Mouse (Mus musculus) lung, postnatal 4 days (tissue): Measurements from ENCODE around the gene Myof.

Experiments
- DNase-seq, 2 experiments: peaks; one replicate each; pipeline ENCODE4 v3.0.0; 2021

Gene Myof

GRCm38 (mm10) chr19:38043281-38043981 lies at the start of gene Myof:
Gene Myof, minus strand, starts transcription at chr19:38043577.
- peak; percentile 76 to 84 for DNase-seq

DNA sequence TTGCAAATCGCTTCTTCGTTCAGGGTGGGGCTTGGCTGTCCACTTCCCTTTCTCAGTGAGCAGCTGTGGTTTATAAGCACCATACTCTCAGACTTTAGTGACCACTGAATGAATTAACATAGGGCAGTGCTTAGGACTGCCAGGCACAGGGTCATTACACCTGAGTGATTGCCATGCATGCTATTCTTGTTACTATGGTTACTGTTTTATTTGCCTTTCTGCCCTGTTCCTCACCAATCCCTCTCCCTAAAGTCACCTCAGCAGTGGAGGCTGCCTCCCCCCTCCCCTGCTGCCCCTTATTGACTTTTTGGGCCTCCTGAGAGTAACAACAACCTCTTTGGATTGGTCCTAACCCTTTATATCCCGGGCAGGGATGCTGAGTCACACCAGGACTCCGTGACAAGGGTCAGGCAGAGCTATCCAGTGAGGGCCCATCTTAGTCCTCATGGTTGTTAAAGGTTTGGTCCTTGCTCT lies 48.2 kb upstream of the Myof start:
- peak in 1 of 2 experiments; percentile 12 for DNase-seq

DNA sequence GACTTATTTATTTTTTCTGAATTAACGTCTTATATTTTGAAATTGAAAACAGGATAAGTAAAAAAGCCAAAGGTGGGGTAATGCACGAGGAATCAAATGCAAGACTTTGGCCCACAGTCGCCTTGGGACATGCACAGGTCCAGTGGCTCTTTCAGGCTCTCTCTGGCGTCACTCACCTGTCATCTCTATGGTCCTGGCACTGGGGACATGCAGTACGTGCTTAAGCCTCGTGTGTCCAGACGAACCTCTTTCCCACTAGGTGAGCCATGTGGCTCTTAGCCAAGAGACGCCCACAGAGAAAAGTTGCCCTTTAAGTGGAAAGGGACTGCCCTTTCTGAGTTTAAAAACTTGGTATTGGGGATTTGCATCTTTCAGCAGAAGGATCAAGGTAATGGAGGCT lies 46.0 kb upstream of the Myof start:
- no peak for DNase-seq

DNA sequence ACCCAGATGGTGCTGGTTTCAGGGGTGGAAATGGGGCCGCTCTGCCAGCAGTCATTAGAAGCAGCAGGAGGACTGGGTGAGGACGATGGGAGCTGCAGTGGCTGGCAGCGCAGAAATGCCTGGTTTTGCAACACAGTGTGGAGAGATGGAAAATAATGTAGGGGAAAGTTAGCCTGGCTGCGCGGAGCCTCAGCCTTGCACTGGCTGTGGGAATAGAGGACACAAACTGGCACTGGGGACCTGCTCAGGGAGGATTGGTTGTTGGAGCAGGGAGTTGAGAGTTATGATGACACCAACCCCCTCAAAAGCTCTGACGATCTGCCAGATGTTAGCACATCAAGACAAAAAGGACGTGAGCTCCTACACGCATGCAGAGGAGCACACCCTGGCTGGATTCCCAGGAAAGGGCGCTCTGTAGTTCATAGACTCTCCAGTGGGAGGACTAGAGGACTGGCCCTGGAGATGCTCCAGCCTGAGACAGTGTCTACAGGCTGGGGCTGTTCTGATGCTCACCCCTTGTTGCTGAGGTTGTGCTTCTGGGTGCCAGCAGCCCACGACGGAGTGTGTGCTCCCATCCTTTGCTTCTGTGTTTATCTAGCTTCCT lies 43.7 kb upstream of the Myof start:
- peak; percentile 41 to 60 for DNase-seq

- no peak for DNase-seq
Measured at GRCm38 (mm10) chr19:38085841-38086240, 42.5 kb upstream of the Myof start.

GRCm38 (mm10) chr19:38082931-38083525 lies 39.7 kb upstream of the Myof start:
- DNase-seq: no peak

GRCm38 (mm10) chr19:38081361-38081760 lies 38.0 kb upstream of the Myof start:
- DNase-seq: no peak

GRCm38 (mm10) chr19:38077851-38078540 lies 34.6 kb upstream of the Myof start:
- no peak for DNase-seq

DNA sequence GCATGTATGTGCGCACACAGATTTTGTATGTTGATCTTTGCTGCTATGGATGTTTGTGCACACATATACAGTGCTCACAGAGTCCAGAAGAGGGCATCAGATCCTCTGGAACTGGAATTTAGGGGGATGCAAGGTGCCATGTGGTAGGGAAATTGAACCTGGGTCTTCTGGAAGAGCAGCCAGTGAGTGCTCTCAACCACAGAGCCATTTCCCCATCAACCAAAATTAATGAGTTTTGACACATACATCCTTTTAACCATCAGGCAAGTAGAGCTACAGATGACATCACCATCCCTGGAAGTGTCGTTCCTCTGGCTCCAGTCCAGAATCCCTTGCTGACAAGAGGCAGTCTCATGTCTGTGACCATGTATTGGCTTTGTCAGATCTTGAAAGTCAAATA lies 32.9 kb upstream of the Myof start:
- DNase-seq: no peak

- no peak for DNase-seq
Measured at GRCm38 (mm10) chr19:38075051-38075450, 31.7 kb upstream of the Myof start.

DNA sequence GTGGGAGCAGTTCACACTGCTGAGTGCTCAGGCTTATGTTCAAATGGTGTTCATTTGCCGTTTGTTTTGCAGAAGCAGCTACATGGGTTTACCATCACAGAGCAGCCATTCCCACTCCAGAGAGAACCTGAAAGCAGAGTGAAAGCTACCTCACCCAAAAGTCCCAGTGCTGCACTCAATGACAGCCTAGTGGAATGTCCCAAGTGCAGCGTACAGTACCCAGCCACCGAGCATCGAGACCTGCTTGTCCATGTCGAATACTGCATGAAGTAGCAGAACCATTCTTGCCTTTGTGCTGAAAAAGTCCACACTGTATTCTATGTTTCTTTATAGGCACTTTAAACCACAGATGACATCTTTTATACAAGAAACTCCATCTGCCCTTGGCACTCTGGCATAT lies 29.8 kb upstream of the Myof start:
- no peak for DNase-seq

GRCm38 (mm10) chr19:38064051-38064450 lies 20.7 kb upstream of the Myof start:
- DNase-seq: no peak

- no peak for DNase-seq
Measured at GRCm38 (mm10) chr19:38063201-38063600, 19.8 kb upstream of the Myof start.

DNA sequence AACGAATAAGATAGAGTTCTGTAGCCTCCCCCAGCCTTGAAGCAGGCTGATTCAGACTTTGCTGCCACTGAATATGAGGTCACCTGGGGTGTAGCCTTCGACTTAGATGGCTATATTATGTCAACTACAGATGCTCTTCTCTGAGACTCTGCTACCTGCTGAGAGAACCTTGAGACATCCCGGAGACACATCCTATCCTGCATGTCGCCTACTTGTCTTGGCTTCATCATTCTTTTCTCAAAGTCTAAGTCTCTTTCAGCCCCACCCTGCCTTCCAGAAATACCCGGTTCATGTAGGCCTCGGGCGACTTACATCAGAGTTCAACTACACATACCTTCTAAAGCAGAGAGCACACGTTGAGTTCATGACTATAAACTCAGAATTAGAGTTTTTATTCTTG lies 13.6 kb upstream of the Myof start:
- DNase-seq: no peak

GRCm38 (mm10) chr19:38056276-38056675 lies 12.9 kb upstream of the Myof start:
- DNase-seq: no peak

- DNase-seq: no peak
Measured at GRCm38 (mm10) chr19:38055798-38056197, 12.4 kb upstream of the Myof start.

- DNase-seq: peak; percentile 96 to 97
Measured at GRCm38 (mm10) chr19:38054720-38055192, 11.4 kb upstream of the Myof start, which contains the start of gene Cep55. Gene Cep55, plus strand, starts transcription at chr19:38055011.

GRCm38 (mm10) chr19:38054149-38054719 lies 10.9 kb upstream of the Myof start:
- peak; percentile 84 to 86 for DNase-seq

GRCm38 (mm10) chr19:38053227-38054041 lies 10.1 kb upstream of the Myof start:
- no peak for DNase-seq

DNA sequence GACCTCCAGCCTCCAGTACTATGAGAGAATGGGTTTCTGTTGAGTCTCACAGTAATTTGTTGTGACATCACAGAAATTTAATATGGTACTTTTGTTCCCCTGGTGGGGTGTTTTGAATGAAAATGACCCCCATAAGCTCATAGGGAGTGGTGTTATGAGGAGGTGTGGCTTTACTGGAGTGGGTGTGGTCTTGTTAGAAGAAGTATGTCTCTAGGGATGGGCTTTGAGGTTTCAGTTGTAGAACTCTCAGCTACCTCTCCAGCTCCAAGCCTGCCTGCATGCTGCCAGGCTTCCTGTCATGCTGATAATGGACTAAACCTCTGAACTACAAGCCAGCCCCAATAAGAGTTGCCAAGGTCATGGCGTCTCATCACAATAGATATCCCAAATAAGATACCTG lies 6.3 kb upstream of the Myof start:
- DNase-seq: no peak

DNA sequence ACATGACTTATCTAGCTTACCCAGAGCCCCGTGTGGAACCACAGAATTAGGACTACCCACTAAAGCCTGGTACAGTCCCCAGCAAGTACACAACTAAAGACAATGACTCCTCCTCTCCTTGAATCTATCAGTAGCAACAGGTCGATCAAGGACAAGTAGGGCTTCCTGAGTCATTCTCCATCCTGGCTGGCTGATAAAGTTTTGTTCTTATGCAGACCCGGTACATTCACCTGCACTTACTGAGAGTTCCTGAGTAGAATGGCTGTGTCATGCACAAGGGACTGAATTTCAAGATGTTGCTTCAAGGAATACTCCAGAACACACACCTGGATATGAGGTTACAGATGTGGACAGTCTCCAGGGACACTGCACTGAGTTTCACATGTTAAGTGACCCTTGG lies 1.8 kb upstream of the Myof start:
- no peak for DNase-seq

GRCm38 (mm10) chr19:38042261-38042722 lies 1.1 kb downstream of the Myof start:
- peak; percentile 39 to 46 for DNase-seq
